Mouse (Mus musculus) embryonic stem cell, embryonic (primary cell): Measurements from ENCODE around the gene Olfr374.

Experiments used
- CTCF ChIA-PET, 4 experiments: fragments of 300-600 bp in 2 of 4; fragments of 350-600 bp in 2 of 4; sonication (Branson Sonifier 250); formaldehyde crosslinking; loops; one replicate each; lab custom pipeline; 2022; ENCODE audit warnings: inconsistent platforms in 2 of 4; lab: Charles Lee
- POLR2A ChIA-PET, 4 experiments: fragments of 300-600 bp in 2 of 4; fragments of 350-600 bp in 2 of 4; sonication (Branson Sonifier 250); formaldehyde crosslinking; loops; one replicate each; lab custom pipeline; 2022; ENCODE audit warnings: antibody characterized with exemption in 4 of 4, inconsistent platforms in 1 of 4; lab: Charles Lee

Gene Olfr374

GRCm38 (mm10) chr8:72132417-72132816 lies 25.6 kb downstream of the Olfr374 start:
- ChIA-PET POLR2A (interaction anchor here in 1 of 4 experiments (1.2 to 17.3 kb wide), 2 partner anchors 14 to 20 kb away, joined by 3 to 278 read pairs; no protein-coding TSS in a partner anchor), CTCF (interaction anchor here in 1 of 4 experiments (0.6 kb wide), 1 partner anchor 297 kb away, joined by 5 read pairs; no protein-coding TSS in a partner anchor)

- ChIA-PET CTCF (interaction anchor here in 2 of 4 experiments (0.6 kb wide), 2 partner anchors 254 to 297 kb away, joined by 5 to 6 read pairs; no protein-coding TSS in a partner anchor), POLR2A (interaction anchor here in 2 of 4 experiments (0.6 to 17.3 kb wide), 3 partner anchors 10 to 43 kb away, joined by 3 to 278 read pairs (median 3); no protein-coding TSS in a partner anchor)
Measured at GRCm38 (mm10) chr8:72132891-72133290, 26.1 kb downstream of the Olfr374 start.

- CTCF ChIA-PET, result interaction anchor here in 2 of 4 experiments (0.6 kb wide), 2 partner anchors 253 to 289 kb away, joined by 4 to 6 read pairs; no protein-coding TSS in a partner anchor
- POLR2A ChIA-PET, result interaction anchor here (0.6 to 17.3 kb wide), 10 partner anchors 9 to 280 kb away, joined by 3 to 278 read pairs (median 5); partner anchors contain the start of gene Rab8a (in 1 of the 4)
Measured at GRCm38 (mm10) chr8:72133507-72133906, 26.7 kb downstream of the Olfr374 start.

- POLR2A ChIA-PET, result interaction anchor here (0.6 to 17.3 kb wide), 28 partner anchors 8 to 251 kb away, joined by 3 to 278 read pairs (median 4); partner anchors contain the start of genes Rab8a (in 2 of the 4), Ap1m1 (in 1 of the 4) and Olfr374 (in 1 of the 4)
- CTCF ChIA-PET, result interaction anchor here in 1 of 4 experiments (0.5 kb wide), 1 partner anchor 122 kb away, joined by 4 read pairs; no protein-coding TSS in a partner anchor
Measured at GRCm38 (mm10) chr8:72134756-72135445, 28.1 kb downstream of the Olfr374 start, which contains the start of gene Tpm4. TSS of gene Tpm4 (plus strand) at chr8:72134975.

- CTCF ChIA-PET, result interaction anchor here in 2 of 4 experiments (0.5 to 0.7 kb wide), 2 partner anchors 23 to 123 kb away, joined by 3 to 4 read pairs; no protein-coding TSS in a partner anchor
- POLR2A ChIA-PET, result interaction anchor here (0.6 to 17.3 kb wide), 49 partner anchors 8 to 1110 kb away, joined by 3 to 278 read pairs (median 5); partner anchors contain the start of genes Rab8a (in 2 of the 4), Ap1m1 (in 1 of the 4), Fam32a (in 1 of the 4) and Klf2 (in 1 of the 4)
Measured at GRCm38 (mm10) chr8:72135446-72136301, 28.8 kb downstream of the Olfr374 start.

- CTCF ChIA-PET, result interaction anchor here in 3 of 4 experiments (0.5 to 1.1 kb wide), 7 partner anchors 12 to 389 kb away, joined by 3 to 4 read pairs (median 3); partner anchors contain the start of gene Ap1m1 (in 2 of the 3)
- POLR2A ChIA-PET, result interaction anchor here (0.5 to 17.3 kb wide), 70 partner anchors 9 to 1482 kb away, joined by 3 to 278 read pairs (median 4); partner anchors contain the start of genes Fam32a (in 2 of the 4), Klf2 (in 2 of the 4), Ap1m1 (in 1 of the 4) and Fcho1 (in 1 of the 4)
Measured at GRCm38 (mm10) chr8:72136302-72136978, 29.6 kb downstream of the Olfr374 start.

GRCm38 (mm10) chr8:72137431-72137830 lies 30.6 kb downstream of the Olfr374 start:
- ChIA-PET POLR2A (interaction anchor here (0.5 to 17.3 kb wide), 26 partner anchors 9 to 1495 kb away, joined by 3 to 278 read pairs (median 4); partner anchors contain the start of genes Ap1m1 (in 2 of the 4), Fam32a (in 1 of the 4), Fcho1 (in 1 of the 4) and Hsh2d (in 1 of the 4)), CTCF (interaction anchor here in 1 of 4 experiments (1.0 kb wide), 1 partner anchor 103 kb away, joined by 4 read pairs; the partner anchor contains the start of gene Ap1m1)

GRCm38 (mm10) chr8:72138456-72138855 lies 31.6 kb downstream of the Olfr374 start:
- POLR2A ChIA-PET, result interaction anchor here in 3 of 4 experiments (0.7 to 17.3 kb wide), 7 partner anchors 8 to 413 kb away, joined by 3 to 278 read pairs (median 5); partner anchors contain the start of genes Ap1m1 (in 1 of the 3) and Fcho1 (in 1 of the 3)

GRCm38 (mm10) chr8:72143256-72143824 lies 36.5 kb downstream of the Olfr374 start:
- POLR2A ChIA-PET, result interaction anchor here in 2 of 4 experiments (0.7 to 17.3 kb wide), 6 partner anchors 9 to 175 kb away, joined by 3 to 278 read pairs (median 3); partner anchors contain the start of genes Klf2 (in 1 of the 2) and Tpm4 (in 1 of the 2)
- CTCF ChIA-PET, result interaction anchor here in 1 of 4 experiments (0.7 kb wide), 1 partner anchor 97 kb away, joined by 9 read pairs; the partner anchor contains the start of gene Ap1m1

More at GRCm38 (mm10) chr8:72138456-72138855, 31.6 kb downstream of the Olfr374 start:
- CTCF ChIA-PET, result no interaction called here

- ChIA-PET POLR2A (interaction anchor here in 3 of 4 experiments (0.6 to 17.3 kb wide), 6 partner anchors 3 to 387 kb away, joined by 3 to 278 read pairs (median 24); partner anchors contain the start of gene Tpm4 (in 2 of the 3)), CTCF (interaction anchor here in 1 of 4 experiments (0.7 kb wide), 1 partner anchor 96 kb away, joined by 9 read pairs; the partner anchor contains the start of gene Ap1m1)
Measured at GRCm38 (mm10) chr8:72144345-72144975, 37.6 kb downstream of the Olfr374 start.

GRCm38 (mm10) chr8:72145511-72145910 lies 38.7 kb downstream of the Olfr374 start:
- ChIA-PET CTCF (no interaction called here), POLR2A (interaction anchor here in 3 of 4 experiments (0.5 to 17.3 kb wide), 8 partner anchors 4 to 67 kb away, joined by 3 to 278 read pairs (median 5); partner anchors contain the start of genes Tpm4 (in 2 of the 3) and Cib3 (in 1 of the 3))

- ChIA-PET CTCF (no interaction called here), POLR2A (interaction anchor here (0.5 to 17.3 kb wide), 14 partner anchors 5 to 249 kb away, joined by 3 to 278 read pairs (median 4); partner anchors contain the start of genes Tpm4 (in 2 of the 4) and Cib3 (in 1 of the 4))
Measured at GRCm38 (mm10) chr8:72146056-72146455, 39.2 kb downstream of the Olfr374 start.

GRCm38 (mm10) chr8:72146556-72146955 lies 39.7 kb downstream of the Olfr374 start:
- CTCF ChIA-PET, result no interaction called here

GRCm38 (mm10) chr8:72147266-72147665 lies 40.4 kb downstream of the Olfr374 start:
- ChIA-PET CTCF (interaction anchor here in 1 of 4 experiments (1.1 kb wide), 1 partner anchor 30 kb away, joined by 5 read pairs; no protein-coding TSS in a partner anchor), POLR2A (interaction anchor here (0.7 to 17.3 kb wide), 14 partner anchors 5 to 248 kb away, joined by 3 to 278 read pairs (median 4); partner anchors contain the start of genes Tpm4 (in 2 of the 4) and Ap1m1 (in 1 of the 4))

More at GRCm38 (mm10) chr8:72146556-72146955, 39.7 kb downstream of the Olfr374 start:
- POLR2A ChIA-PET, result interaction anchor here (1.0 to 17.3 kb wide), 11 partner anchors 5 to 249 kb away, joined by 3 to 278 read pairs (median 5); partner anchors contain the start of gene Tpm4 (in 2 of the 4)

GRCm38 (mm10) chr8:72149056-72149455 lies 42.2 kb downstream of the Olfr374 start:
- CTCF ChIA-PET, result no interaction called here
- POLR2A ChIA-PET, result interaction anchor here (0.6 to 17.3 kb wide), 10 partner anchors 3 to 91 kb away, joined by 3 to 278 read pairs (median 4); partner anchors contain the start of genes Ap1m1 (in 1 of the 4) and Tpm4 (in 1 of the 4)
